Mouse (Mus musculus) G1E (cell line): ENCODE data around the gene Ube2z. TPM values are rescaled to one million over a fixed set of nuclear protein-coding genes. Genes with fewer than 3 reads are reported as not detected.

Source experiments
- ATAC-seq: 2 replicates; pipeline ENCODE4 v1.8.0; 2016; ENCODE audit warnings: mild to moderate bottlenecking; ENCODE audit not compliant: insufficient number of reproducible peaks, poor library complexity, low FRiP score, severe bottlenecking; ENCODE audit errors: extremely low read depth
- DNase-seq: peaks from one replicate; pipeline ENCODE4 v3.0.0; 2012; ENCODE audit warnings: low spot score
- H3K27me3 ChIP-seq: 2 replicates; pipeline ENCODE4 v1.6.1; 2012; ENCODE audit warnings: mild to moderate bottlenecking, low read length, inconsistent platforms; ENCODE audit not compliant: insufficient read depth
- H3K36me3 ChIP-seq: replicated peaks from 2 replicates; pipeline ENCODE3; 2012; ENCODE audit warnings: mild to moderate bottlenecking, inconsistent platforms
- H3K4me1 ChIP-seq: 2 replicates; pipeline ENCODE4 v1.6.1; 2012; ENCODE audit warnings: low read depth, low read length, inconsistent platforms, mixed read lengths; ENCODE audit not compliant: insufficient read depth
- H3K4me3 ChIP-seq: 2 replicates; pipeline ENCODE4 v1.5.1; 2012; ENCODE audit warnings: low read depth, mild to moderate bottlenecking, inconsistent platforms, low read length, moderate library complexity, mixed read lengths
- H3K9me3 ChIP-seq: replicated peaks from 2 replicates; pipeline ENCODE4 v1.6.1; 2012; ENCODE audit warnings: inconsistent platforms
- CTCF ChIP-seq: IDR thresholded peaks from 2 replicates; pipeline ENCODE4 v1.5.1; 2012; ENCODE audit warnings: low read depth, low read length, inconsistent platforms, mixed read lengths
- GATA1 ChIP-seq: IDR thresholded peaks from 2 replicates; pipeline ENCODE4 v1.6.1; 2012; ENCODE audit warnings: borderline replicate concordance, low read length, inconsistent platforms, mixed read lengths
- GATA2 ChIP-seq: IDR thresholded peaks from 2 replicates; pipeline ENCODE4 v1.6.1; 2012; ENCODE audit warnings: low read depth, low read length, inconsistent platforms, borderline replicate concordance
- POLR2AphosphoS5 ChIP-seq: IDR thresholded peaks from 2 replicates; pipeline ENCODE4 v1.6.1; 2012; ENCODE audit warnings: low read depth, low read length, inconsistent platforms; ENCODE audit not compliant: insufficient replicate concordance
- TAL1 ChIP-seq: conservative IDR thresholded peaks from 2 replicates; pipeline ENCODE4 v1.6.1; 2012; ENCODE audit warnings: low read depth, low read length, inconsistent platforms, mixed read lengths
- polyA plus RNA-seq: library from polyadenylated mRNA; stranded (reverse); fragments of >175 nt; gene quantifications from 2 replicates; pipeline ENCODE4 v1.2.3, GENCODE M21; 2012
- total RNA-seq, 2 experiments: library from RNA; stranded (forward) in 1 of 2; stranded (reverse) in 1 of 2; fragments of 200-1000 nt in 1 of 2; fragments of >200 nt in 1 of 2; fragmentation: Nextera tagmentation in 1 of 2; gene quantifications; 2 replicates each; pipeline ENCODE4 v1.2.3; 2014 to 2017

Ube2z gene
- total and polyA plus RNA-seq, 3 experiments = 25.8 to 38.5 (median 35.8) TPM

- DNase-seq (no peak), ATAC-seq (no peak)
- peaks cover 38% of the 10 kb centered on the region for H3K36me3 ChIP-seq
- peaks cover 48% of the 10 kb centered on the region for H3K4me1 ChIP-seq
- no peaks in the 10 kb centered on the region for H3K9me3 ChIP-seq
- TF ChIP-seq GATA1 = no peak
- no peak for TF ChIP-seq POLR2AphosphoS5
- TF ChIP-seq GATA2 = no peak
- no peak for TF ChIP-seq CTCF
- no peaks in the 10 kb centered on the region for H3K27me3 ChIP-seq
- H3K4me3 ChIP-seq = peak overlapping the region; percentile 90
Observed at GRCm38 (mm10) chr11:96075177-96075508, 10.0 kb upstream of the Ube2z start.

GRCm38 (mm10) chr11:96074351-96075176 is 9.4 kb upstream of the Ube2z start:
- H3K4me3 ChIP-seq = peak overlapping the region; percentile 90
- no peaks in the 10 kb centered on the region for H3K27me3 ChIP-seq
- ATAC-seq (no peak), DNase-seq (no peak)
- peaks cover 48% of the 10 kb centered on the region for H3K4me1 ChIP-seq
- peaks cover 44% of the 10 kb centered on the region for H3K36me3 ChIP-seq
- TF ChIP-seq CTCF = no peak
- no peak for TF ChIP-seq TAL1
- TF ChIP-seq GATA1 = no peak
- TF ChIP-seq POLR2AphosphoS5 = no peak
- no peak for TF ChIP-seq GATA2
- no peaks in the 10 kb centered on the region for H3K9me3 ChIP-seq

GRCm38 (mm10) chr11:96073295-96073993 is 8.3 kb upstream of the Ube2z start:
- no peaks in the 10 kb centered on the region for H3K9me3 ChIP-seq
- H3K36me3 ChIP-seq = peaks cover 50% of the 10 kb centered on the region
- TF ChIP-seq POLR2AphosphoS5 (no peak), GATA2 (no peak), TAL1 (no peak), GATA1 (no peak), CTCF (no peak)
- DNase-seq (no peak), ATAC-seq (no peak)
- peaks cover 48% of the 10 kb centered on the region for H3K4me1 ChIP-seq
- peak overlapping the region; percentile 90; the same call in 1 of the 2 replicates for H3K4me3 ChIP-seq
- H3K27me3 ChIP-seq = no peaks in the 10 kb centered on the region

GRCm38 (mm10) chr11:96071013-96071412 is 5.8 kb upstream of the Ube2z start:
- Histone ChIP-seq H3K27me3 (no peaks in the 10 kb centered on the region), H3K36me3 (peaks cover 56% of the 10 kb centered on the region), H3K4me1 (peaks cover 36% of the 10 kb centered on the region), H3K4me3 (no peak overlapping the region), H3K9me3 (no peaks in the 10 kb centered on the region)
- DNase-seq (no peak), ATAC-seq (no peak)
- TF ChIP-seq TAL1 = no peak
- TF ChIP-seq GATA2 = no peak
- no peak for TF ChIP-seq POLR2AphosphoS5
- TF ChIP-seq CTCF = no peak
- no peak for TF ChIP-seq GATA1

- Histone ChIP-seq H3K4me1 (peaks cover 42% of the 10 kb centered on the region), H3K9me3 (no peaks in the 10 kb centered on the region)
- no peak for ATAC-seq
Observed at GRCm38 (mm10) chr11:96070353-96070752, 5.2 kb upstream of the Ube2z start.

GRCm38 (mm10) chr11:96068231-96068630 is 3.0 kb upstream of the Ube2z start:
- H3K4me1 ChIP-seq = peaks cover 40% of the 10 kb centered on the region

More at GRCm38 (mm10) chr11:96070353-96070752, 5.2 kb upstream of the Ube2z start:
- DNase-seq = no peak
- H3K36me3 ChIP-seq = peaks cover 56% of the 10 kb centered on the region
- H3K27me3 ChIP-seq = no peaks in the 10 kb centered on the region
- no peak for TF ChIP-seq GATA1
- no peak for TF ChIP-seq TAL1
- TF ChIP-seq GATA2 = no peak
- no peak for TF ChIP-seq POLR2AphosphoS5
- no peak for TF ChIP-seq CTCF
- H3K4me3 ChIP-seq = no peak overlapping the region

More at GRCm38 (mm10) chr11:96068231-96068630, 3.0 kb upstream of the Ube2z start:
- Histone ChIP-seq H3K36me3 (peaks cover 47% of the 10 kb centered on the region), H3K4me3 (no peak overlapping the region), H3K27me3 (no peaks in the 10 kb centered on the region), H3K9me3 (no peaks in the 10 kb centered on the region)
- DNase-seq = no peak
- ATAC-seq = no peak
- TF ChIP-seq POLR2AphosphoS5 (no peak), GATA1 (no peak), CTCF (no peak), GATA2 (no peak), TAL1 (no peak)
